Mouse (Mus musculus): Measurements from ENCODE around the gene Rasip1. TPM values are rescaled to one million over a fixed set of nuclear protein-coding genes. Genes with fewer than 3 reads are reported as not detected.

The Rasip1 gene
- total RNA-seq, 1 experiment from 2014 or later, result not detected

- ATAC-seq (replicated peaks in 1 of 2; ENCODE audit: insufficient read depth in 1 of 2, low FRiP score in 2 of 2, low TSS enrichment in 1 of 2, low read depth in 1 of 2, poor library complexity in 2 of 2, severe bottlenecking in 2 of 2), result no peak
Measured at GRCm38 (mm10) chr7:45666161-45666560, 38.9 kb downstream of the Rasip1 start, which contains the start of gene Fut2. Fut2 (minus strand) TSS chr7:45666394.

GRCm38 (mm10) chr7:45667761-45668160 is 40.5 kb downstream of the Rasip1 start:
- no peak for ATAC-seq (replicated peaks in 1 of 2; ENCODE audit: insufficient read depth in 1 of 2, low FRiP score in 2 of 2, low TSS enrichment in 1 of 2, low read depth in 1 of 2, poor library complexity in 2 of 2, severe bottlenecking in 2 of 2)

- no peak for ATAC-seq (replicated peaks in 1 of 2; ENCODE audit: insufficient read depth in 1 of 2, low FRiP score in 2 of 2, low TSS enrichment in 1 of 2, low read depth in 1 of 2, poor library complexity in 2 of 2, severe bottlenecking in 2 of 2)
Measured at GRCm38 (mm10) chr7:45668921-45669320, 41.6 kb downstream of the Rasip1 start.

GRCm38 (mm10) chr7:45677627-45678295 is 50.5 kb downstream of the Rasip1 start:
- no peak for ATAC-seq (replicated peaks in 1 of 2; ENCODE audit: insufficient read depth in 1 of 2, low FRiP score in 2 of 2, low TSS enrichment in 1 of 2, low read depth in 1 of 2, poor library complexity in 2 of 2, severe bottlenecking in 2 of 2)

- no peak for ATAC-seq (replicated peaks in 1 of 2; ENCODE audit: insufficient read depth in 1 of 2, low FRiP score in 2 of 2, low TSS enrichment in 1 of 2, low read depth in 1 of 2, poor library complexity in 2 of 2, severe bottlenecking in 2 of 2)
Measured at GRCm38 (mm10) chr7:45678513-45678912, 51.2 kb downstream of the Rasip1 start.

- no peak for ATAC-seq (replicated peaks in 1 of 2; ENCODE audit: insufficient read depth in 1 of 2, low FRiP score in 2 of 2, low TSS enrichment in 1 of 2, low read depth in 1 of 2, poor library complexity in 2 of 2, severe bottlenecking in 2 of 2)
Measured at GRCm38 (mm10) chr7:45679966-45680621, 52.8 kb downstream of the Rasip1 start.

- ATAC-seq (replicated peaks in 1 of 2; ENCODE audit: insufficient read depth in 1 of 2, low FRiP score in 2 of 2, low TSS enrichment in 1 of 2, low read depth in 1 of 2, poor library complexity in 2 of 2, severe bottlenecking in 2 of 2), result peak; percentile 50 to 66
Measured at GRCm38 (mm10) chr7:45681046-45681736, 53.9 kb downstream of the Rasip1 start.

GRCm38 (mm10) chr7:45682144-45683126 is 55.1 kb downstream of the Rasip1 start:
- ATAC-seq (replicated peaks in 1 of 2; ENCODE audit: insufficient read depth in 1 of 2, low FRiP score in 2 of 2, low TSS enrichment in 1 of 2, low read depth in 1 of 2, poor library complexity in 2 of 2, severe bottlenecking in 2 of 2), result peak; percentile 57 to 68; a peak in 3 of 4 replicates

GRCm38 (mm10) chr7:45683396-45684050 is 56.2 kb downstream of the Rasip1 start, which contains the start of gene Ntn5:
Ntn5 (plus strand) TSS chr7:45684022.
- no peak for ATAC-seq (replicated peaks in 1 of 2; ENCODE audit: insufficient read depth in 1 of 2, low FRiP score in 2 of 2, low TSS enrichment in 1 of 2, low read depth in 1 of 2, poor library complexity in 2 of 2, severe bottlenecking in 2 of 2)

- no peak for ATAC-seq (replicated peaks in 1 of 2; ENCODE audit: insufficient read depth in 1 of 2, low FRiP score in 2 of 2, low TSS enrichment in 1 of 2, low read depth in 1 of 2, poor library complexity in 2 of 2, severe bottlenecking in 2 of 2)
Measured at GRCm38 (mm10) chr7:45685811-45686210, 58.5 kb downstream of the Rasip1 start.

GRCm38 (mm10) chr7:45686841-45687240 is 59.6 kb downstream of the Rasip1 start:
- ATAC-seq (replicated peaks in 1 of 2; ENCODE audit: insufficient read depth in 1 of 2, low FRiP score in 2 of 2, low TSS enrichment in 1 of 2, low read depth in 1 of 2, poor library complexity in 2 of 2, severe bottlenecking in 2 of 2), result no peak

Other genes with a start within 250 kb of the Rasip1 start
- 498 and 589 TPM in 2 replicates for gene Snrnp70, start 231.7 kb upstream of the Rasip1 start, total RNA-seq (2017)
- not detected in 2 replicates for gene Kcna7, start 221.8 kb upstream of the Rasip1 start, total RNA-seq (2017)
- gene Ntf5, start 213.8 kb upstream of the Rasip1 start, total RNA-seq (2017), result 0.79 TPM in 1 of 2 replicates, not detected in the other
- not detected in 2 replicates for gene Lhb, start 206.7 kb upstream of the Rasip1 start, total RNA-seq (2017)
- gene Gys1, start 192.6 kb upstream of the Rasip1 start, total RNA-seq (2017), result 8.5 and 11.3 TPM in 2 replicates
- 134 and 137 TPM in 2 replicates for gene Ruvbl2, start 189.4 kb upstream of the Rasip1 start, total RNA-seq (2017)
- gene Ftl1, start 167.6 kb upstream of the Rasip1 start, total RNA-seq (2017), result 599 and 753 TPM in 2 replicates
- gene Bax, start 160.6 kb upstream of the Rasip1 start, total RNA-seq (2017), result 18.0 and 28.0 TPM in 2 replicates
- gene Tulp2, start 145.6 kb upstream of the Rasip1 start, total RNA-seq (2017), result not detected in 2 replicates
- not detected in 2 replicates for gene Gm45808, start 140.7 kb upstream of the Rasip1 start, total RNA-seq (2017)
- 16.9 and 21.6 TPM in 2 replicates for gene Dhdh, start 138.7 kb upstream of the Rasip1 start, total RNA-seq (2017)
- gene Nucb1, start 117.1 kb upstream of the Rasip1 start, total RNA-seq (2017), result 255 and 378 TPM in 2 replicates
- 267 and 291 TPM in 2 replicates for gene Ppp1r15a, start 101.2 kb upstream of the Rasip1 start, total RNA-seq (2017)
- 0.31 and 3.1 TPM in 2 replicates for gene Plekha4, start 101.2 kb upstream of the Rasip1 start, total RNA-seq (2017)
- not detected in 2 replicates for gene Hsd17b14, start 72.6 kb upstream of the Rasip1 start, total RNA-seq (2017)
- 16.4 and 20.9 TPM in 2 replicates for gene Bcat2, start 57.3 kb upstream of the Rasip1 start, total RNA-seq (2017)
- gene Fgf21, start 12.0 kb upstream of the Rasip1 start, total RNA-seq (2017), result not detected in 2 replicates
- gene Fut1, start 10.2 kb upstream of the Rasip1 start, total RNA-seq (2017), result 0.25 TPM in 1 of 2 replicates, not detected in the other
- gene Izumo1, start 5.7 kb upstream of the Rasip1 start, total RNA-seq (2017), result not detected in 2 replicates
- gene Mamstr, start 12.5 kb downstream of the Rasip1 start, total RNA-seq (2017), result not detected in 2 replicates
- gene Fut2, start 38.9 kb downstream of the Rasip1 start, total RNA-seq (2017), result not detected in 2 replicates
- not detected in 2 replicates for gene Ntn5, start 56.5 kb downstream of the Rasip1 start, total RNA-seq (2017)
- not detected in 2 replicates for gene Sec1, start 66.9 kb downstream of the Rasip1 start, total RNA-seq (2017)
- gene Car11, start 72.4 kb downstream of the Rasip1 start, total RNA-seq (2017), result 0.30 and 1.1 TPM in 2 replicates
- gene Dbp, start 77.6 kb downstream of the Rasip1 start, total RNA-seq (2017), result 11.5 and 25.3 TPM in 2 replicates
- 1,764 and 1,816 TPM in 2 replicates for gene Rpl18, start 88.0 kb downstream of the Rasip1 start, total RNA-seq (2017)
- 8.2 and 10.9 TPM in 2 replicates for gene Sphk2, start 90.5 kb downstream of the Rasip1 start, total RNA-seq (2017)
- gene Fam83e, start 93.7 kb downstream of the Rasip1 start, total RNA-seq (2017), result 0.79 and 1.8 TPM in 2 replicates
- not detected in 2 replicates for gene Spaca4, start 98.3 kb downstream of the Rasip1 start, total RNA-seq (2017)
- 0.10 TPM in 1 of 2 replicates, not detected in the other for gene Lmtk3, start 156.2 kb downstream of the Rasip1 start, total RNA-seq (2017)
- 4.1 TPM in 1 of 2 replicates, not detected in the other for gene Sult2b1, start 157.2 kb downstream of the Rasip1 start, total RNA-seq (2017)
- gene Cyth2, start 187.1 kb downstream of the Rasip1 start, total RNA-seq (2017), result 46.6 and 82.7 TPM in 2 replicates
- 0.63 TPM in 1 of 2 replicates, not detected in the other for gene Kcnj14, start 197.3 kb downstream of the Rasip1 start, total RNA-seq (2017)
- 17.1 and 19.3 TPM in 2 replicates for gene Grwd1, start 203.5 kb downstream of the Rasip1 start, total RNA-seq (2017)
- 56.0 and 63.8 TPM in 2 replicates for gene Kdelr1, start 245.3 kb downstream of the Rasip1 start, total RNA-seq (2017)

Data from hematopoietic stem cell, adult 5-6 weeks (primary cell).